Mouse (Mus musculus) olfactory bulb, adult 2 months (tissue): ENCODE measurements at regions not wholly inside any gene's neighbourhood (a gene's known extent, or its start where the extent isn't known, plus 50 kb on each side); places are given as distances from the start of the nearest gene placed in this dataset.

Source experiments
- CTCF ChIP-seq: fragments of 200-500 bp; IDR thresholded peaks from 2 replicates; pipeline ENCODE4 v1.5.1; 2012; ENCODE audit warnings: low read depth, mild to moderate bottlenecking, low read length, moderate library complexity; ENCODE audit not compliant: insufficient read depth
- POLR2A ChIP-seq: fragments of 200-500 bp; IDR thresholded peaks from 2 replicates; pipeline ENCODE4 v1.6.1; 2012; ENCODE audit warnings: mild to moderate bottlenecking, low read depth, low read length, moderate library complexity; ENCODE audit not compliant: insufficient read depth

DNA sequence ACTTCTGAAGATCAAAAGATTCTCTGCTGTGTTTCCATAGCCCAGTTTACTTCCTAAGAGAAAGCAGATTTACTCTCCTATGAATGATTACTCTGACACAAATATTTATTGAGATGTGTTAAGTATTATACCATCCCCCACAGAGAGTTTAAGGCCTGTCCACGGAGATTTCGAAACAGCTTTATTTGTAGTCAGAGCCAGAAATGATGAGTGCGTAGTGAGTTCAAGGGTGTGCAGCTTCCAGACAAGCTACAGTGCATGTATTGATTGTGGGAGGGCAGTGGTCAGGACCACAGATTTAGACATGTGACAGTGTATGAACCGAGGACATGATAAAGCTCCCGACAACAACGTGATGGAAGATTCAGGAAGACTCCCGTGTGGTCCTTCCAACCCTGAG is 126.8 kb downstream of the Hlx start:
- no peak for TF ChIP-seq POLR2A
- no peak for TF ChIP-seq CTCF
